Mouse (Mus musculus): ENCODE results near the gene Hnrnpc. TPM values are rescaled to one million over a fixed set of nuclear protein-coding genes. Genes with fewer than 3 reads are reported as not detected.
"Not testable (repeated sequence)": the region's sequence is repeated elsewhere in the genome, so short reads cannot be mapped to it uniquely, and the experiment has no call there.

Gene Hnrnpc
- polyA plus RNA-seq, 1 experiment: 975 TPM

- H3K27ac ChIP-seq (ENCODE audit: insufficient read depth, low read length): no peak overlapping the region
- H3K27me3 ChIP-seq (ENCODE audit: control insufficient read depth, insufficient read depth, low read length, poor library complexity, severe bottlenecking): no peaks in the 10 kb centered on the region; the same call in 1 of the 2 replicates
- H3K9me3 ChIP-seq (replicated peaks; ENCODE audit: control insufficient read depth, insufficient read depth, low read length, poor library complexity, severe bottlenecking): no peaks in the 10 kb centered on the region
- TF ChIP-seq EP300 (IDR thresholded peaks at IDR 0.05; ENCODE audit: insufficient read depth, low read depth, low read length): no peak
- no peak for TF ChIP-seq POLR2A (IDR thresholded peaks at IDR 0.05; ENCODE audit: insufficient read depth, low read length)
- TF ChIP-seq CTCF (IDR thresholded peaks at IDR 0.05; ENCODE audit: low read depth, low read length): no peak
- H3K36me3 ChIP-seq (ENCODE audit: control insufficient read depth, insufficient read depth, low read length, poor library complexity, severe bottlenecking): no peaks in the 10 kb centered on the region
- no peak overlapping the region for H3K9ac ChIP-seq (ENCODE audit: low read depth, poor library complexity, severe bottlenecking)
- H3K4me1 ChIP-seq (ENCODE audit: control insufficient read depth, insufficient read depth, low read length): peaks cover 2% of the 10 kb centered on the region
- H3K4me3 ChIP-seq (ENCODE audit: low read depth, low read length): no peak overlapping the region
Observed at GRCm38 (mm10) chr14:52045966-52046565, 57.8 kb downstream of the Hnrnpc start.

GRCm38 (mm10) chr14:52044901-52045678 lies 58.7 kb downstream of the Hnrnpc start:
- no peaks in the 10 kb centered on the region for H3K36me3 ChIP-seq (ENCODE audit: control insufficient read depth, insufficient read depth, low read length, poor library complexity, severe bottlenecking)
- peak; percentile 58 for TF ChIP-seq CTCF (IDR thresholded peaks at IDR 0.05; ENCODE audit: low read depth, low read length)
- TF ChIP-seq POLR2A (IDR thresholded peaks at IDR 0.05; ENCODE audit: insufficient read depth, low read length): no peak
- no peak overlapping the region for H3K27ac ChIP-seq (ENCODE audit: insufficient read depth, low read length)
- peaks cover 2% of the 10 kb centered on the region for H3K4me1 ChIP-seq (ENCODE audit: control insufficient read depth, insufficient read depth, low read length)
- H3K9ac ChIP-seq (ENCODE audit: low read depth, poor library complexity, severe bottlenecking): no peak overlapping the region
- H3K27me3 ChIP-seq (ENCODE audit: control insufficient read depth, insufficient read depth, low read length, poor library complexity, severe bottlenecking): no peaks in the 10 kb centered on the region; the same call in 1 of the 2 replicates
- no peaks in the 10 kb centered on the region for H3K9me3 ChIP-seq (replicated peaks; ENCODE audit: control insufficient read depth, insufficient read depth, low read length, poor library complexity, severe bottlenecking)
- H3K4me3 ChIP-seq (ENCODE audit: low read depth, low read length): no peak overlapping the region

- H3K9ac ChIP-seq (ENCODE audit: low read depth, poor library complexity, severe bottlenecking): no peak overlapping the region
- no peaks in the 10 kb centered on the region for H3K36me3 ChIP-seq (ENCODE audit: control insufficient read depth, insufficient read depth, low read length, poor library complexity, severe bottlenecking)
- H3K4me1 ChIP-seq (ENCODE audit: control insufficient read depth, insufficient read depth, low read length): peaks cover 2% of the 10 kb centered on the region
- TF ChIP-seq POLR2A (IDR thresholded peaks at IDR 0.05; ENCODE audit: insufficient read depth, low read length) (no peak), EP300 (IDR thresholded peaks at IDR 0.05; ENCODE audit: insufficient read depth, low read depth, low read length) (no peak), CTCF (IDR thresholded peaks at IDR 0.05; ENCODE audit: low read depth, low read length) (no peak)
- H3K27me3 ChIP-seq (ENCODE audit: control insufficient read depth, insufficient read depth, low read length, poor library complexity, severe bottlenecking): no peaks in the 10 kb centered on the region; the same call in 1 of the 2 replicates
- no peak overlapping the region for H3K27ac ChIP-seq (ENCODE audit: insufficient read depth, low read length)
- H3K9me3 ChIP-seq (replicated peaks; ENCODE audit: control insufficient read depth, insufficient read depth, low read length, poor library complexity, severe bottlenecking): no peaks in the 10 kb centered on the region; the same call in 1 of the 2 replicates
- no peak overlapping the region for H3K4me3 ChIP-seq (ENCODE audit: low read depth, low read length)
Observed at GRCm38 (mm10) chr14:52043446-52043845, 60.4 kb downstream of the Hnrnpc start.

- H3K4me3 ChIP-seq (ENCODE audit: low read depth, low read length); H3K9me3 ChIP-seq (replicated peaks; ENCODE audit: control insufficient read depth, insufficient read depth, low read length, poor library complexity, severe bottlenecking); H3K36me3 ChIP-seq (ENCODE audit: control insufficient read depth, insufficient read depth, low read length, poor library complexity, severe bottlenecking); H3K27me3 ChIP-seq (ENCODE audit: control insufficient read depth, insufficient read depth, low read length, poor library complexity, severe bottlenecking); H3K27ac ChIP-seq (ENCODE audit: insufficient read depth, low read length); H3K9ac ChIP-seq (ENCODE audit: low read depth, poor library complexity, severe bottlenecking); H3K4me1 ChIP-seq (ENCODE audit: control insufficient read depth, insufficient read depth, low read length): not testable (repeated sequence)
Observed at GRCm38 (mm10) chr14:52042359-52042758, 61.5 kb downstream of the Hnrnpc start, which contains the start of gene Olfr221. Gene Olfr221, minus strand, starts transcription at chr14:52042459.

- no peaks in the 10 kb centered on the region for H3K4me1 ChIP-seq (ENCODE audit: control insufficient read depth, insufficient read depth, low read length)
Observed at GRCm38 (mm10) chr14:52039332-52039731, 64.5 kb downstream of the Hnrnpc start.

GRCm38 (mm10) chr14:52035926-52036325 lies 67.9 kb downstream of the Hnrnpc start:
- Histone ChIP-seq H3K4me1 (ENCODE audit: control insufficient read depth, insufficient read depth, low read length) (no peaks in the 10 kb centered on the region), H3K4me3 (ENCODE audit: low read depth, low read length) (no peak overlapping the region), H3K27me3 (ENCODE audit: control insufficient read depth, insufficient read depth, low read length, poor library complexity, severe bottlenecking) (no peaks in the 10 kb centered on the region), H3K36me3 (ENCODE audit: control insufficient read depth, insufficient read depth, low read length, poor library complexity, severe bottlenecking) (no peaks in the 10 kb centered on the region), H3K9ac (ENCODE audit: low read depth, poor library complexity, severe bottlenecking) (no peak overlapping the region), H3K27ac (ENCODE audit: insufficient read depth, low read length) (no peak overlapping the region), H3K9me3 (replicated peaks; ENCODE audit: control insufficient read depth, insufficient read depth, low read length, poor library complexity, severe bottlenecking) (no peaks in the 10 kb centered on the region; the same call in 1 of the 2 replicates)
- no peak for TF ChIP-seq POLR2A (IDR thresholded peaks at IDR 0.05; ENCODE audit: insufficient read depth, low read length)
- no peak for TF ChIP-seq CTCF (IDR thresholded peaks at IDR 0.05; ENCODE audit: low read depth, low read length)
- TF ChIP-seq EP300 (IDR thresholded peaks at IDR 0.05; ENCODE audit: insufficient read depth, low read depth, low read length): no peak

More at GRCm38 (mm10) chr14:52039332-52039731, 64.5 kb downstream of the Hnrnpc start:
- Histone ChIP-seq H3K27ac (ENCODE audit: insufficient read depth, low read length) (no peak overlapping the region), H3K27me3 (ENCODE audit: control insufficient read depth, insufficient read depth, low read length, poor library complexity, severe bottlenecking) (no peaks in the 10 kb centered on the region; the same call in 1 of the 2 replicates), H3K9ac (ENCODE audit: low read depth, poor library complexity, severe bottlenecking) (no peak overlapping the region), H3K9me3 (replicated peaks; ENCODE audit: control insufficient read depth, insufficient read depth, low read length, poor library complexity, severe bottlenecking) (no peaks in the 10 kb centered on the region; the same call in 1 of the 2 replicates), H3K4me3 (ENCODE audit: low read depth, low read length) (no peak overlapping the region), H3K36me3 (ENCODE audit: control insufficient read depth, insufficient read depth, low read length, poor library complexity, severe bottlenecking) (no peaks in the 10 kb centered on the region)
- TF ChIP-seq POLR2A (IDR thresholded peaks at IDR 0.05; ENCODE audit: insufficient read depth, low read length) (no peak), EP300 (IDR thresholded peaks at IDR 0.05; ENCODE audit: insufficient read depth, low read depth, low read length) (no peak), CTCF (IDR thresholded peaks at IDR 0.05; ENCODE audit: low read depth, low read length) (no peak)

Data from ES-Bruce4 (cell line).